Mouse (Mus musculus) lung, embryonic 14.5 days (tissue): ENCODE measurements around the gene Unc80. TPM values are rescaled to one million over a fixed set of nuclear protein-coding genes. Genes with fewer than 3 reads are reported as not detected.
"Not testable (repeated sequence)": the region's sequence is repeated elsewhere in the genome, so short reads cannot be mapped to it uniquely, and the experiment has no call there.

Experiments used
- ATAC-seq: fragments of 200-750 bp; cut with Nextera tagmentation; 2 replicates; pipeline ENCODE4 v1.8.0; 2017; ENCODE audit warnings: mild to moderate bottlenecking, moderate TSS enrichment, moderate library complexity; ENCODE audit not compliant: insufficient read depth
- DNase-seq: peaks from one replicate; pipeline ENCODE4 v3.0.0-alpha.2; 2015
- H3K27ac ChIP-seq: fragments of 300-500 bp; sonication (generic); 2 replicates; pipeline ENCODE4 v1.5.1; 2014; ENCODE audit warnings: low read depth, mild to moderate bottlenecking, moderate library complexity
- H3K27me3 ChIP-seq: fragments of 300-500 bp; sonication (generic); 2 replicates; pipeline ENCODE4 v1.6.1; 2014; ENCODE audit warnings: low read length, control low read depth; ENCODE audit not compliant: insufficient read depth
- H3K36me3 ChIP-seq: fragments of 300-500 bp; sonication (generic); 2 replicates; pipeline ENCODE4 v1.6.1; 2014; ENCODE audit warnings: control low read depth; ENCODE audit not compliant: insufficient read depth
- H3K4me1 ChIP-seq: fragments of 300-500 bp; sonication (generic); 2 replicates; pipeline ENCODE4 v1.6.1; 2014; ENCODE audit warnings: antibody characterized with exemption, control low read depth; ENCODE audit not compliant: insufficient read depth
- H3K4me2 ChIP-seq: fragments of 300-500 bp; sonication (generic); 2 replicates; pipeline ENCODE4 v1.6.1; 2014; ENCODE audit warnings: mild to moderate bottlenecking
- H3K4me3 ChIP-seq: fragments of 300-500 bp; sonication (generic); 2 replicates; pipeline ENCODE4 v1.5.1; 2014; ENCODE audit warnings: low read depth, low read length
- H3K9ac ChIP-seq: fragments of 300-500 bp; sonication (generic); 2 replicates; pipeline ENCODE4 v1.6.1; 2014
- H3K9me3 ChIP-seq: fragments of 300-500 bp; sonication (generic); 2 replicates; pipeline ENCODE4 v1.6.1; 2016; ENCODE audit warnings: low read depth, low read length, control low read depth
- CTCF ChIP-seq: IDR thresholded peaks from 2 replicates; pipeline ENCODE4 v1.5.1; 2016; ENCODE audit warnings: antibody characterized with exemption, low read depth
- WGBS: fragments of 180-500 bp; shearing (Covaris S2); extraction: QIAGEN DNeasy Blood & Tissue Kit; methylation state at CpG from one replicate; pipeline ENCODE4 v1.1.7; 2014; 5-methylcytosine and 5-hydroxymethylcytosine counted together
- polyA plus RNA-seq: library from polyadenylated mRNA; unstranded; fragments of >200 nt; fragmentation: Nextera tagmentation; extraction: Ambion mirVana; gene quantifications from 2 replicates; pipeline ENCODE4 v1.2.1, GENCODE M21; 2014

The Unc80 gene
- polyA plus RNA-seq, 1 experiment from 2014 or later = 0.09 TPM

DNA sequence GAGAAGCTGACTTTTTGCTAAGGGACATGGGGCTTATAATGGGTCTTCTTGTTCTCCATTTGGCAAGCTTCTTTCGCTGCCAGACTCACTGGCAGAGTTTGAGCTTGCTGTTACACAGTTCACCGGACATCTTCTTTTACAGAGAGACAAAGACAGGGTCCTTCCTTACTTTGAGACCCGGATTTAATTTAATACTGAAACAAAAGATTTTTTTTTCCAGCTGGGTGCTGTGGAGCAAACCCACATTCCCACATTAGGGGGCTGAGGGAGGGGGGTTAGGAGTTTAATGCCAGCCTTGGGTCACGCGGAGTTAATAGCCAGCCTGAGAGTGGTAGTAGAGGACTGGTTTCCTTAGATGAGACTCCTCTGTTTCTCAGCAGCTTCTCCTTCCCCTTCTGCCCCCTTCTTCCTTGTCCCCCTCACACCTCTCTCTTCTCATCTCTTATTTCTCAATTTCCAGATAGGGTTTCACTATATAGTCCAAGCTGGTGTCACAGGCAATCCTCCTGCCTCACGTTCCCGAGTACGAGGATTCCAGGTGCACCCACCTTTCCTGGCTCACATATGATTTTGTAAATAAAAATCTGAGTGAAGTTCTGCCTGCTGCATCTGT is 224.7 kb downstream of the Unc80 start:
- ATAC-seq = no peak
- no peak overlapping the region for H3K4me2 ChIP-seq

DNA sequence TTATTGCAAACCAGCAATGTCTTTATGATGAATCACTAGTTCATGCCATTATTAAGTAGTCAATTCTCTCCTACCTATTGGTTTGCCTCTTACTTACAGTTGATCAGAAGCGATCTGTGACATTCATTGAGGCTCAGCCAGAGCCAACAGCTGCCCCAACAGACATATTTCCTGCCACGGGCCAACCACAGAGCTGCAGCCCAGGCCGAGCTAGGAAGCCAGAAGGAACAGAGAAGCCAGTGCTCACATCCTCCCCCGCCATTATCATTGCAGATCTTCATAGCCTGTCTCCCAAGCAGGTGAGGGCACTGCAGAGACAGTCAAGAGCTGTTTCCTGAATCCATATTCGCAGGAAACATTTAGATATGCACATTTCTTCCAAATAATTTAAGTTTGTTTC is 226.1 kb downstream of the Unc80 start:
- Histone ChIP-seq H3K27ac (no peak overlapping the region), H3K4me3 (no peak overlapping the region), H3K9ac (no peak overlapping the region), H3K9me3 (no peaks in the 10 kb centered on the region), H3K4me1 (no peaks in the 10 kb centered on the region), H3K36me3 (no peaks in the 10 kb centered on the region), H3K27me3 (no peaks in the 10 kb centered on the region), H3K4me2 (no peak overlapping the region)
- TF ChIP-seq CTCF = no peak
- ATAC-seq = no peak
- DNase-seq = no peak
- WGBS = 65% methylated on average over 5 of the region's 5 CpGs

More for the DNA sequence above, 224.7 kb downstream of the Unc80 start:
- Histone ChIP-seq H3K36me3 (no peaks in the 10 kb centered on the region), H3K27me3 (no peaks in the 10 kb centered on the region), H3K4me1 (no peaks in the 10 kb centered on the region), H3K4me3 (no peak overlapping the region), H3K27ac (no peak overlapping the region), H3K9ac (no peak overlapping the region), H3K9me3 (no peaks in the 10 kb centered on the region)
- 79% methylated on average over 8 of the region's 8 CpGs for WGBS
- no peak for TF ChIP-seq CTCF
- no peak for DNase-seq

DNA sequence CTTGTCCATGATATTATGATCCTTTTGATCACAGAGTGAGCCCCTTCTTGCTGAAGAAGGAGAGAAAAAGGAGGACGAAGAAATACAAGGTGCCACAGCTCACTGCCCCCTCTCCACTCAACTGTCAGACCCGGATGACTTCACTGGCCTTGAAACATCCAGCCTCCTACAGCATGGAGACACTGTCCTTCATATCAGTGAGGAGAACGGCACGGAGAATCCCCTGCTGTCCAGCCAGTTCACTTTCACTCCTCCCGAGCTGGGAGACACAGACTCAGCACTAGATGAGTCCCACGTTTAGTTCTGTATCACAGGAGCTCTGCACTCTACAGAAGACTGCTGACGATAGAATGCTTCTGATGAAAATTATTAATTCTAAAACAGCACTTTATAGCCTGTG is 227.1 kb downstream of the Unc80 start:
- Histone ChIP-seq H3K4me3 (no peak overlapping the region), H3K4me2 (no peak overlapping the region), H3K36me3 (no peaks in the 10 kb centered on the region), H3K27me3 (no peaks in the 10 kb centered on the region), H3K9me3 (no peaks in the 10 kb centered on the region), H3K4me1 (no peaks in the 10 kb centered on the region), H3K27ac (no peak overlapping the region), H3K9ac (no peak overlapping the region)
- ATAC-seq = no peak
- no peak for TF ChIP-seq CTCF
- DNase-seq = no peak
- WGBS = 50% methylated on average over 7 of the region's 7 CpGs

DNA sequence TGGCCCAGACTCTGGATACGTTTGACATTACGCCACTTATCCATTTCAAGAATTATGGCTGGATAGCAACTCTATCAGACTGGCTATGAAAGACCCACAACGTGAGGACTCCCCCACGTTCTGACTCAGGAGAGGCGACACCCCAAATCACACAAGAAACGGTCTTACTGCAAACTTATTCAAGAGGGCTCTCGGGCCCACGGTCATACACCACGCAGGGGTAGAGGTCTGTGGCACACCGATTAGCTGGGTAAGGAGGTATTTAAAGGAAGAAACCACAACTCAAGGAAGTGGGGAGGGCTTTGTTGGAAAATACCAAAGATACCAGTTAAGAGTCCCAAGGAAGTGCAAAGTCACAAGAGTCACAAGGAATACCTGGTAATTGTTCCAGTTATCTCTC is 231.5 kb downstream of the Unc80 start:
- not testable (repeated sequence) for DNase-seq, ATAC-seq
- WGBS = 84% methylated on average over 10 of the region's 10 CpGs

DNA sequence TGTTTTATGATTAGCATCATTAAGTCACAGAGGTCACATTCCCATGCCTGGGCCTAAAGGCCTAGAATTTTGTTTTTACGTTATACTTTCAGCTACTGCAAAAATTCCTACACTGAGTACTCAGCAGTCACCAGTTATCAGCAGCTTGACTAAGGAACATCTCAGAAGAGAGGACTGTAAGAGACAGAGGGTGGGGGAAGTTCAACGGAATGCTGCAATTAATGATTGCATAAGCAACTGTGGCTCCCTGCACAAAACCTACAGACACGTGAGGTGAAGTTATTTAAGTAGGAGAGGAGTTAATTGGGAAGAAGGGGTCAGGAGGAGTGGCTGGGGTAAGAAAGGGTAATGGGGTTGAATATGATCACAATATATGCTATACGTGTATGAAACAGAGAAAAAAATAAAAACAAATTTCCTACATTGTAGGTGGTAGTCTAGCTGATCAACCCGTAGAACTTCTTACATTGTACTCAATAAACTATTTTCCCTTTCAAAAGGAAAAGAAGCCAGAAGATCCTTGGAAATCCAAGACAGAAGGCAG is 232.1 kb downstream of the Unc80 start:
- no peak for TF ChIP-seq CTCF
- ATAC-seq = peak; percentile 35

More for the DNA sequence above, 231.5 kb downstream of the Unc80 start:
- H3K27me3 ChIP-seq, H3K4me3 ChIP-seq, H3K9ac ChIP-seq, H3K9me3 ChIP-seq, H3K4me2 ChIP-seq, H3K4me1 ChIP-seq, H3K36me3 ChIP-seq, H3K27ac ChIP-seq: not testable (repeated sequence)

DNA sequence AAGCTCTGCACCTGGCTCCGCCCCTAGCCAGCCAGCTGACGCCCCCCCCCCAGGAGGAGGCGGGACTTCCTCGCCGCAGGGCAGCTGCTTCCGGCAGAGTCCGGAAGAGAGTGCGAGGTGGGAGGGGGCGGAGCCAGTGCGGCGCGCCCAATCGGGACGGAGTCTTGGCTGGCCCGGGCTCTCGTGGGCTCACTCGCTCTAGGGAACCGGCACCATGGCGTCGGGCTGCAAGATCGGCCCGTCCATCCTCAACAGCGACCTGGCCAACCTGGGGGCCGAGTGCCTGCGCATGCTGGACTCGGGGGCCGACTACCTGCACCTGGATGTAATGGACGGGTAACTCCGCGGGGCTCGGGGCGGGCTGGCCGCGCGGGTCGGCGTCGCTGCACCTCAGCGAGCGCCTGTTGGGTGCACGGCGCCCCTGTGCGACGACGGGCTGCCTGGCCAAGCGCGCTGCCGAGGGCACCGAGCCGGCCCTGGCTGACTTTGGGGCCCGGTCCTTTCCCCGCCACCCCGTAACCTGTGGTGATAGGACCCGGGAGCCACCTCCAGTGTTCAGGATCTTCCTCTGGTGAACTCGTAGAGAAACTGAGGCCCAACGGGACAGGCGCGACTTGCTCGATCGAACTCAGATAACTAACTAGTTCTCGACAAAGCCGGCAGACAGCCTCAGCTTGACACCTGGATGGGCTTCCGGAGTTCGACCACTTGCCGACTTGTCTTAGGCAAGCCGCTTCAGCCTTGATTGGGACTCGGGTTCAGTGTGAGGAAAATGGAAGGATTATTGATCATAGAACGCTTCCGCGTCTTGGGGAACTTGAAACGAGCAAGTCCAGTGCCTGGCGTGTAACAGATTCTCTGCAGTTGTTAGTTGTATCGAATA is 232.8 kb downstream of the Unc80 start, which contains the start of gene Rpe:
Rpe (plus strand) TSS at position 139 of the 883 bp plus-strand sequence.
- H3K4me3 ChIP-seq = peak within 1 kb of the TSS; percentile 82
- peak; percentile 100 for ATAC-seq
- H3K9me3 ChIP-seq = no peaks in the 10 kb centered on the region
- H3K9ac ChIP-seq = peak within 1 kb of the TSS; percentile 77
- no peak; the same call in 1 of the 2 replicates for TF ChIP-seq CTCF
- under 1% methylated on average over 73 of the region's 73 CpGs for WGBS
- no peaks in the 10 kb centered on the region for H3K27me3 ChIP-seq
- H3K36me3 ChIP-seq = no peaks in the 10 kb centered on the region; the same call in 1 of the 2 replicates
- H3K27ac ChIP-seq = peak within 1 kb of the TSS; percentile 75
- DNase-seq = peak; percentile 97
- H3K4me1 ChIP-seq = peaks cover 3% of the 10 kb centered on the region; the same call in 1 of the 2 replicates
- peak within 1 kb of the TSS; percentile 70 for H3K4me2 ChIP-seq

More for the DNA sequence above, 232.1 kb downstream of the Unc80 start:
- Histone ChIP-seq H3K27me3 (no peaks in the 10 kb centered on the region), H3K27ac (no peak overlapping the region), H3K36me3 (no peaks in the 10 kb centered on the region; the same call in 1 of the 2 replicates), H3K4me2 (peak overlapping the region; percentile 70), H3K9ac (peak overlapping the region; percentile 77; the same call in 1 of the 2 replicates), H3K4me3 (peak overlapping the region; percentile 82), H3K9me3 (no peaks in the 10 kb centered on the region), H3K4me1 (peaks cover 3% of the 10 kb centered on the region; the same call in 1 of the 2 replicates)
- 49% methylated on average over 5 of the region's 5 CpGs for WGBS
- no peak for DNase-seq

DNA sequence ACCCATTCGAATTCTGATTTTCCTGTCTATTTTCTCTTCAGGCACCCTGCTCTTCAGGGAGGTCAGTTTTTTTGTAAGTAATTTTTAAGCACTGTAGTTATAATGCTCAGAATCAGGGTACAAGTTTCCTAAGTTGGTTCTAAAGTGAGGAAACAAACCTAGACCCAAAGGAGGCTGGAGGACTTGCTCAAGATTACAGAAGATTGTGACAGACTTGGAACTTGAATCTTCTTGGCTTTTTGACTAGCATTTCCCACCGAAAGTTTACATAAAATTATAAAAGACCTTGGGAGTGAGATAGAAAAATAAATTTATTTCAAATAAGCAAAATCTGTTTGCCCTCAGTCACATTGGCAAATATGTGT is 233.4 kb downstream of the Unc80 start:
- no peaks in the 10 kb centered on the region for H3K9me3 ChIP-seq
- peak overlapping the region; percentile 77 for H3K9ac ChIP-seq
- no peak for TF ChIP-seq CTCF
- peaks cover 2% of the 10 kb centered on the region for H3K36me3 ChIP-seq
- H3K4me1 ChIP-seq = peaks cover 3% of the 10 kb centered on the region; the same call in 1 of the 2 replicates
- H3K27me3 ChIP-seq = no peaks in the 10 kb centered on the region
- DNase-seq = no peak
- H3K4me2 ChIP-seq = peak overlapping the region; percentile 70
- no peak for ATAC-seq
- H3K27ac ChIP-seq = no peak overlapping the region; the same call in 1 of the 2 replicates
- peak overlapping the region; percentile 82 for H3K4me3 ChIP-seq
- 20% methylated on average over 2 of the region's 2 CpGs for WGBS
